Mouse (Mus musculus): ENCODE measurements around the gene Ikbkg. TPM values are rescaled to one million over a fixed set of nuclear protein-coding genes. Genes with fewer than 3 reads are reported as not detected.
A peak's percentile ranks its signal among the peaks of the same experiment; 100 is the strongest.

Gene Ikbkg
- polyA plus RNA-seq, 1 experiment from 2014 or later: 25.6 TPM

DNA sequence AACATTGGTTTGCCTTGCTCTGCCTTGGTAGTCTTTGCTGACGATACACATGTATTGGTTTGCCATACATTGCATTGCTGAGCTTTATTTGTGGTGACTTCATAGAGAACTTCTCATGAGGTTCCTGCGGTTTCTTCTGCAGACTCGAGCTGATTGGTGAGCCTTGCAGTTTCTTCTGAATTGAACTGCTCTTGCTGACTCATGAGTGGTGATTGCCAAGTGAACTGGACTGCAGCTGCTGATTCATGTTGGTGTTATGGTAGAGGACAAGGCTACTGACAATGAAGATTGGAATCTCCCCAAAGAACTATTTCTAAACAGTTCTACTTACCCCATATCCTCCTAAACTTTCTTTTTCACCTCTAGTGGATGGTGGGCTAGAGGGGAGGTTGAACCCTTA is 7.0 kb downstream of the Ikbkg start:
- no peak overlapping the region for H3K4me3 ChIP-seq
- H3K36me3 ChIP-seq: no peaks in the 10 kb centered on the region
- no peaks in the 10 kb centered on the region for H3K4me1 ChIP-seq (replicated peaks)
- H3K4me2 ChIP-seq: no peak overlapping the region
- ATAC-seq (ENCODE audit: insufficient number of reproducible peaks, low FRiP score): no peak
- H3K9me3 ChIP-seq (replicated peaks): no peaks in the 10 kb centered on the region
- H3K9ac ChIP-seq: no peak overlapping the region
- no peaks in the 10 kb centered on the region for H3K27me3 ChIP-seq (replicated peaks)
- H3K27ac ChIP-seq (ENCODE audit: poor library complexity, severe bottlenecking): no peak overlapping the region
- 76% methylated on average over 3 of the region's 3 CpGs for WGBS

DNA sequence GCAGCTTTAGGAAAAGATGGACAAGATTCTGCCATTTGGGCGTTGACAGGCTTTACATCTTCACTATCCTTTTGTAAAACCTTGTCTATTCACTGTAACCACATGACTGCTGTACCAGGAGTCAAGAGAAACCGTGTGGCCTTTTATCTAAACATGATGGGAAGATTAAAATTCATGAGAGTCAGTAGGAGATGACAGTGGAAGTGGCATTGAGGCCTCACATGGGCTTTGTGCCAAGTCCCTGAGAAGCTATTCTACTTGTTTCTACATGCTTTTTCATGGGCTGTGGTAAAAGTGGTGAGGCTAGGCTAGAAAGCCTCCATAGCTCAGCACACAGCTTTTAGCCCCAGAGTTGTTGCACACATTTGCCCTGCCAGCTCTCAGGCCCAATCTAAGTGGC is 15.2 kb downstream of the Ikbkg start:
- no peak overlapping the region for H3K4me2 ChIP-seq
- H3K27ac ChIP-seq (ENCODE audit: poor library complexity, severe bottlenecking): no peak overlapping the region
- no peaks in the 10 kb centered on the region for H3K4me1 ChIP-seq (replicated peaks)
- H3K9me3 ChIP-seq (replicated peaks): no peaks in the 10 kb centered on the region
- no peak for ATAC-seq (ENCODE audit: insufficient number of reproducible peaks, low FRiP score)
- no peak overlapping the region for H3K4me3 ChIP-seq
- no peaks in the 10 kb centered on the region for H3K27me3 ChIP-seq (replicated peaks)
- WGBS: 59% methylated on average over 2 of the region's 2 CpGs
- H3K36me3 ChIP-seq: peaks cover 3% of the 10 kb centered on the region; the same call in 1 of the 2 replicates
- H3K9ac ChIP-seq: no peak overlapping the region

DNA sequence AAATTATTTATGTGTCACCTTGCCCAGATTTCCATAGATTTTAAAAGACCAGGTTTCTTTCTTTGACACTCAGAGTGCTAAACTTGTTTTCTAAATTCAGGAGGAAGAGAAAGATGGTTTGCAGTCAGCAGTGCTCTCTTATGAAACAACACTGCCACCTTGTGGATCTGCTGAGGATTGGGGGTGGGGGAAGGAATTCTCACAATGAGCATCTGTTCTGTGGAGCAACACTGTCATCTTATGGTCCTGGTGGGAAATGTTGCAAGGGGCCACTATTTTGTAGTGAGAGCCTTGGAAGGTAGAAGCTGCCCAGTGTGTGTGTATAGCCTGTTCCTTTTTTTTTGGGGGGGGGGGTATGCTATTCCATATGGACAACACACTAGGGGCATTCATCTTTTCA is 20.3 kb downstream of the Ikbkg start:
- Histone ChIP-seq H3K9me3 (replicated peaks) (no peaks in the 10 kb centered on the region), H3K4me3 (no peak overlapping the region), H3K36me3 (peaks cover 3% of the 10 kb centered on the region; the same call in 1 of the 2 replicates), H3K9ac (no peak overlapping the region), H3K4me2 (no peak overlapping the region), H3K4me1 (replicated peaks) (no peaks in the 10 kb centered on the region), H3K27ac (ENCODE audit: poor library complexity, severe bottlenecking) (no peak overlapping the region), H3K27me3 (replicated peaks) (no peaks in the 10 kb centered on the region)
- peak; percentile 57; the same call in 1 of the 2 replicates for ATAC-seq (ENCODE audit: insufficient number of reproducible peaks, low FRiP score)

DNA sequence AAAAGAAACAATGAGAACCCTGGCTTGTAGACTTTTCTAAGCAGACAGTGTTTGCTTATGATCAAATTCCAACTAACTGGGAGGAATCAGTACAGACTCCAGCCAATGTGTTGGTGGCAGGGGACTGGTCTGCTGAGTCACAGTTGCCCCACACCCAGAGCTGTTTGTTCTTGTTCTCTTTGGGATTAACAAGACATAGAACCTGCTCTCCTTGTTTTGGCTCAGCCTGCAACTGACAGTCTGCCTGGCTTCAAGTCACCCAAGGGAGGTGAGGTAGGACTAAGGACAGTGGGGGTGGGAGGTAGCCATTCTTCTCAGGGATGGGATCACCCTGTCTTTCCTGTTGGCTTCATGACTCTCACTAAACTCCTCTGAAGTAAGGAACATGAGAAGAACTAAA is 31.4 kb downstream of the Ikbkg start:
- no peak overlapping the region for H3K4me2 ChIP-seq
- H3K9me3 ChIP-seq (replicated peaks): no peaks in the 10 kb centered on the region
- no peak overlapping the region for H3K9ac ChIP-seq
- ATAC-seq (ENCODE audit: insufficient number of reproducible peaks, low FRiP score): no peak
- no peaks in the 10 kb centered on the region for H3K4me1 ChIP-seq (replicated peaks)
- H3K36me3 ChIP-seq: no peaks in the 10 kb centered on the region
- H3K27me3 ChIP-seq (replicated peaks): no peaks in the 10 kb centered on the region
- no peak overlapping the region for H3K27ac ChIP-seq (ENCODE audit: poor library complexity, severe bottlenecking)
- H3K4me3 ChIP-seq: no peak overlapping the region

DNA sequence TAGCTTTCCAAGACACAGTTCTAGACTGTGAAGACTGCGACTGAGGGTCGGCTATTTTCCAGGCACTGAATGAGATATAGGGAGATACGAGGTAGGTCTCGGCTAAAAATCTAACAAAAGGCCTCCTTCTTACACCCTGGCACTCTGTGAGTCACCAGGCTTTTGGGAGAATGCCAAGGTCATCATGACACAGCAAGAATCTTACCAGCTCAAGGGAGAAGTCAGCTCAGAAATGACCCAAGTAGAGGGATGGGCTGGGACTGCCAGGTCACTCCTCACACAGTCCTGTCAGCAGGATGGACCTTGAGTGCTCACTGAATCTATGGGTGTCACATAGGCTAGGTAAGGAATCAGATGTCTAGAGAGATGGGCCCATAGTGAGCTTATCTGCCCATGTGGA is 32.1 kb downstream of the Ikbkg start:
- 0 out of 2 replicates have a peak overlapping the region, but pooled peaks have one; percentile 3 for H3K4me3 ChIP-seq
- H3K27ac ChIP-seq (ENCODE audit: poor library complexity, severe bottlenecking): peak overlapping the region; percentile 27; the same call in 1 of the 2 replicates
- no peaks in the 10 kb centered on the region for H3K27me3 ChIP-seq (replicated peaks)
- ATAC-seq (ENCODE audit: insufficient number of reproducible peaks, low FRiP score): peak; percentile 59
- H3K9ac ChIP-seq: no peak overlapping the region
- H3K4me1 ChIP-seq (replicated peaks): no peaks in the 10 kb centered on the region; the same call in 1 of the 2 replicates
- WGBS: 63% methylated on average over 4 of the region's 4 CpGs
- no peak overlapping the region for H3K4me2 ChIP-seq
- no peaks in the 10 kb centered on the region for H3K9me3 ChIP-seq (replicated peaks)
- no peaks in the 10 kb centered on the region for H3K36me3 ChIP-seq

DNA sequence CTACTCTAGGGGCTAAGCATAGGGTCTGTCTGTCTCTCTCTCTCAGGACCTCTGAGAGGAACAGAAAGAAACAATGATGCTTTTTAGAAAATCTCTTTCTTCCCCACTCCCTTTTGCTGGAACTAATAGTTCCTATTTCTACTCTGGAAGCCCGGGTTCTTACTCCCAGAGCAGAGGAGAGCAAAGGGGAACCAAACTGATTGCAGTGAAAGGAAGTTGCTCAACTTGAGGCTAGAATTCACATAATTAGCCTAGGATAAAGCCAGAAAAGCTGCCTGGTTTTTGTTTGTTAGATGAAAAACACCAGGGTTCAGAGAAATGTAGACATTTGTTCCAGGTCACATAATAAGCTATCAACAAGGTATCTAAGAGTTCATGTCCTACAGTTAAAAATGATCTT is 33.2 kb downstream of the Ikbkg start:
- H3K9ac ChIP-seq: no peak overlapping the region
- H3K36me3 ChIP-seq: no peaks in the 10 kb centered on the region
- H3K27ac ChIP-seq (ENCODE audit: poor library complexity, severe bottlenecking): no peak overlapping the region
- no peaks in the 10 kb centered on the region for H3K27me3 ChIP-seq (replicated peaks)
- 66% methylated on average over 1 of the region's 1 CpGs for WGBS
- H3K4me3 ChIP-seq: no peak overlapping the region
- no peaks in the 10 kb centered on the region; the same call in 1 of the 2 replicates for H3K4me1 ChIP-seq (replicated peaks)
- H3K4me2 ChIP-seq: peak overlapping the region; percentile 19; the same call in 1 of the 2 replicates
- ATAC-seq (ENCODE audit: insufficient number of reproducible peaks, low FRiP score): no peak
- no peaks in the 10 kb centered on the region for H3K9me3 ChIP-seq (replicated peaks)

DNA sequence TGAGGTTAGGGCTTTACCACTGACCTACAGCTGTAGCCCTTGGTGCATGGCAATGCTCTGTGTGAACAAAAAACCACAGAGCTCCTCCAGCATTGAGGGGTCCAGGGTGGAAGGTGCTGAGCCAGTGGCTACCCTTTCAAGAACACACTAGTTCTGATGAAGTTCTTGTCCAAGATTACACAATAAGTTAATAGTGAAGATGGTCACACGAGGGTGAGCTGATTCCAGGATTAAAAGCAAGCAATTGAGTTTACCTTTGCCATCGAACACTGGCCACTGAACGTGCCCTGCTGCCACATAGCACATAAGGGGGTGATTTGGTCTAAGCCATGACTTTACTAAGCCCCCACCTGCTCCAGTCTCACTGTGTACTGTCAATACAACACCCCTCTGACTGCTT is 34.0 kb downstream of the Ikbkg start:
- no peak overlapping the region for H3K4me3 ChIP-seq
- no peaks in the 10 kb centered on the region; the same call in 1 of the 2 replicates for H3K4me1 ChIP-seq (replicated peaks)
- WGBS: 65% methylated on average over 3 of the region's 3 CpGs
- H3K27ac ChIP-seq (ENCODE audit: poor library complexity, severe bottlenecking): no peak overlapping the region
- H3K9me3 ChIP-seq (replicated peaks): no peaks in the 10 kb centered on the region
- no peaks in the 10 kb centered on the region for H3K36me3 ChIP-seq
- no peaks in the 10 kb centered on the region for H3K27me3 ChIP-seq (replicated peaks)
- no peak overlapping the region for H3K9ac ChIP-seq
- ATAC-seq (ENCODE audit: insufficient number of reproducible peaks, low FRiP score): no peak
- no peak overlapping the region for H3K4me2 ChIP-seq

DNA sequence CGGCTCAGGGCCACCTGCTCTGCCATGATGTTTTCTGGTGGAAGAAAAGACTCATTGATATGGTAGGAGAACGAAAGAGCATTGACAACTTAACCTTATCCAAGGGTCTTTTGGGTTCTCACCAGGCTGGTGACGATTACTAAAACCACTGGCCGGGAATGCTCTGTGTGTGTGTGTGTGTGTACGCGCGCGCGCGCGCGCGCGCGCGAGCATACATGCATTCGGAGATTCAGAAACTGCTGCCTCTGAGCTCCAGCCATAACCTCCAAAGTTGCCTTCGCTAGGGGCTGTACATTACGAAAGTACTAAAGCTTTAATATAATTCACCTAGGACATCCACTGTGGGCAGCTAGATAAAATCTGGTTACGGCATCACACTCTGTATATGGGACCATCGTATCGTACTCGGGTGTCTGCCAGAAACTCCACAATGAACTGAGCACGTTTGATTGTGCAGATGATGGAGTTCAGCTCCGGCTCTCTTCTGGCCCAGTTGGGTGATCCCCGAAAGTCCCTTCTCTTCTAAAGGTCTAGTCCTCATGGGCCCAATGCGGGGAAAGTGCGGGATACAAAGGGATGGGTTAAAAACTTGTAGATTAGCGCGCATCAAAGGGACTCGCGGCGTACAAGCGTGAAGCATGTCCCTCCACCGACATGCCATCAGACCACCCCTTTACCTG is 35.2 kb downstream of the Ikbkg start:
- peak overlapping the region; percentile 67 for H3K4me3 ChIP-seq
- ATAC-seq (ENCODE audit: insufficient number of reproducible peaks, low FRiP score): peak; percentile 10
- H3K4me1 ChIP-seq (replicated peaks): no peaks in the 10 kb centered on the region; the same call in 1 of the 2 replicates
- H3K27ac ChIP-seq (ENCODE audit: poor library complexity, severe bottlenecking): peak overlapping the region; percentile 34; the same call in 1 of the 2 replicates
- peak overlapping the region; percentile 74 for H3K4me2 ChIP-seq
- H3K27me3 ChIP-seq (replicated peaks): no peaks in the 10 kb centered on the region
- H3K9me3 ChIP-seq (replicated peaks): no peaks in the 10 kb centered on the region
- 25% methylated on average over 35 of the region's 35 CpGs for WGBS
- H3K9ac ChIP-seq: peak overlapping the region; percentile 49
- H3K36me3 ChIP-seq: no peaks in the 10 kb centered on the region

DNA sequence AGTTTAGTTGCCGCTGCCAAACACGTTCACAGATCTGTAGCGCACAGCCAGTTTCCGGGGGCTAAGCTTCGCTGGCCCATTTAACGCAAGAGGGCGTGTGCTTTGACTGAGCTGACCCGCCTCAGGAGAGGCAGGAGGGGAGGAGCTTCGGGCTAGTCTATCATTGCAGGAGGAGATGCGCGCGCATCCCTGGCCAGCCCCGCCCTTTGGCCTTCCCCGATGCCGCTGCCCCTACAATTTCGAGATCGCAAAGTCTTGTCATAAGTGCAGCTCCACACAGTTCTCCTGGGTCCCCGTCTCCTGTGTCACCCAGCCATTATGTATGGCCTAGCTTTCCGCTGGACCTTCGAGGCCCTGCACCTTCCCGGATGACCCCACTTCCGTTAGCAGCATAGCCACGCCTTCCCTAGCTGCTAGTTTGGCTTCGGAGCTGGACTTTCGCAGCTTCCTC is 35.8 kb downstream of the Ikbkg start, which contains the start of gene G6pdx:
Gene G6pdx, minus strand, starts transcription at position 369 of the 451 bp plus-strand sequence.
- peaks cover 6% of the 10 kb centered on the region; the same call in 1 of the 2 replicates for H3K36me3 ChIP-seq
- no peaks in the 10 kb centered on the region; the same call in 1 of the 2 replicates for H3K4me1 ChIP-seq (replicated peaks)
- peak within 1 kb of the TSS; percentile 93 for H3K27ac ChIP-seq (ENCODE audit: poor library complexity, severe bottlenecking)
- no peaks in the 10 kb centered on the region for H3K9me3 ChIP-seq (replicated peaks)
- H3K4me2 ChIP-seq: peak within 1 kb of the TSS; percentile 74
- H3K4me3 ChIP-seq: peak within 1 kb of the TSS; percentile 67
- ATAC-seq (ENCODE audit: insufficient number of reproducible peaks, low FRiP score): peak; percentile 85
- no peaks in the 10 kb centered on the region for H3K27me3 ChIP-seq (replicated peaks)
- WGBS: 7% methylated on average over 25 of the region's 25 CpGs
- H3K9ac ChIP-seq: peak within 1 kb of the TSS; percentile 74

DNA sequence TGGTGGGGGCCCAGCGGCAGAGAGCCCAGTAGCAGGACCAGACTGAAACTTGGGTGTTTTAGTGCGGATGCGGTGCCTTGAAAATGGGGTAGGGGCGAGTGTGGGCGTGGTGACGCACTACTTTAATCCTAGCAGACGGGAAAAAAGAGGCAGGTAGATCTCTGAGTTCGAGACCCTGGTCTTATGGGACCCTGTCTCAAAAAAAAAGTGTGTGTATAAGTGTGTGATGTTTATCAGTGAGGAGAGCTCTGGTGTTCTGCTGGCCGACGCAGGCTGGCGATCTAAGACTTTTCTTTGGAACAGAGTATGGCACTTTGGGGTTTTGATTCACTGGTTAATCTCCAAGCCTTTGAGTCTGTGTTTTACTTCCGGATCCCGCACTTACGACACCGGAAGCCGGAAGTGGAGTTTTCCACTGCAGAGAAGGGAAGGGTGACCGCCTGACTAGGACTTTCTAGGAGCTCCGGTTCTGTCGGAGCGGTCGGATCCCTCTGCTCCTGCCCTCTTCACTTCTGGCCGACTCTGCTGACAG is 36.3 kb downstream of the Ikbkg start:
- WGBS: 16% methylated on average over 22 of the region's 22 CpGs
- no peaks in the 10 kb centered on the region for H3K27me3 ChIP-seq (replicated peaks)
- peaks cover 11% of the 10 kb centered on the region for H3K36me3 ChIP-seq
- H3K4me3 ChIP-seq: peak overlapping the region; percentile 67
- peak overlapping the region; percentile 74 for H3K4me2 ChIP-seq
- peak; percentile 52 for ATAC-seq (ENCODE audit: insufficient number of reproducible peaks, low FRiP score)
- peak overlapping the region; percentile 74 for H3K9ac ChIP-seq
- H3K9me3 ChIP-seq (replicated peaks): no peaks in the 10 kb centered on the region
- no peaks in the 10 kb centered on the region; the same call in 1 of the 2 replicates for H3K4me1 ChIP-seq (replicated peaks)
- peak overlapping the region; percentile 93 for H3K27ac ChIP-seq (ENCODE audit: poor library complexity, severe bottlenecking)

DNA sequence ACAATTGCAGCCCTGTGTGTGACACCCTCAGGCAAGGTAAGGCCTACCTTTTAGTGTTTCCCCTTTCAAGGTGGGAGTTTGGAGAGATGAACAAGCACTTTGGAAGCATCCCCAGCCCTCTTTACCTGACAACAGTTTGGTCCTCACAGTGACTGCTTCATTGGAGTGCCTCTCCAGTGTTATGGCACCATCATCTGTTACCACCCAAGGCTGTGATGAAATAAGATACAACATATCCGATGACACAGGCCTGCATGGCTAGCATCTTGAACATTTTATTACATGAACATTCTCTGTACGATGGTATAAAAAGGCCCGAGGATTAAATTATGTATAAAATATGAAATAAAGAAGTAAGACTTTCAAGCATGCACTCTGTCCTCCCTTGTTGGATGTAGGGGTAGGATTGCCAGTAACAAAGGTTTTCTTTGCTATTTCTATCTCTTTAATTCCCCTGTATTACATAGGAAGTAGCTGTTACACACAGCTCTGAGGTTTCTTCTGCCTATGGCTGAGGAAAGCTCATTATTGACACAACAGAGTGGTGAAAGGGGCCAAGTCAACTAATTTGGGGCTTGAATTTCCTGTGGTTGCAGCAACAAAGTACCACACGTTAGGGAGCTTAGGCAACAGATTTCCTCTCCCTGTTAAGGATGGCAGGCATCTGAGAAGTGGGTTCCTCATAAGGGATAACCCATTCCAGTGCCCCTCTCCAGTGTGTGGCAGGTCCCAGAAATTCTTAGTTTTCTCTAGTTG is 58.2 kb downstream of the Ikbkg start:
- H3K4me3 ChIP-seq: no peak overlapping the region
- WGBS: 74% methylated on average over 4 of the region's 4 CpGs
- H3K27ac ChIP-seq (ENCODE audit: poor library complexity, severe bottlenecking): no peak overlapping the region
- no peak overlapping the region for H3K9ac ChIP-seq
- ATAC-seq (ENCODE audit: insufficient number of reproducible peaks, low FRiP score): no peak
- H3K9me3 ChIP-seq (replicated peaks): no peaks in the 10 kb centered on the region
- H3K27me3 ChIP-seq (replicated peaks): no peaks in the 10 kb centered on the region
- no peaks in the 10 kb centered on the region for H3K4me1 ChIP-seq (replicated peaks)
- H3K4me2 ChIP-seq: no peak overlapping the region
- peaks cover 24% of the 10 kb centered on the region for H3K36me3 ChIP-seq

All from heart, embryonic 12.5 days (tissue).